Mouse (Mus musculus) gastrocnemius, adult 18-20 months (tissue): Measurements from ENCODE around the gene Ust. TPM values are rescaled to one million over a fixed set of nuclear protein-coding genes. Genes with fewer than 3 reads are reported as not detected.
A peak's percentile ranks its signal among the peaks of the same experiment; 100 is the strongest.
"Not testable (repeated sequence)": the region's sequence is repeated elsewhere in the genome, so short reads cannot be mapped to it uniquely, and the experiment has no call there.

Experiments used
- DNase-seq: peaks from one replicate; pipeline ENCODE4 v3.0.0; 2021; ENCODE audit warnings: low spot score
- long read RNA-seq, 2 experiments: library from polyadenylated mRNA; stranded (forward); transcript quantifications; one replicate each; pipeline ENCODE4 v2.0.0; 2021
- total RNA-seq, 2 experiments: library from RNA; stranded (reverse); gene quantifications; 2 replicates each; pipeline ENCODE4 v1.2.3; 2021

Ust gene
- total RNA-seq: 1 to 10 TPM; 1.1 to 1.2 TPM
- long read RNA-seq, experiment 1, partial matches to known transcripts: 0 of 1 reads
- long read RNA-seq, experiment 1, other reads (novel, unspliced or antisense): 1 of 1 reads
- long read RNA-seq, experiment 2, full-length matches to known transcripts: 1 of 1 reads
- long read RNA-seq, experiment 2, partial matches to known transcripts: 0 of 1 reads
- long read RNA-seq, experiment 2, other reads (novel, unspliced or antisense): 0 of 1 reads

- peak; percentile 84 for DNase-seq
Observed at GRCm38 (mm10) chr10:8518141-8519013, at the start of gene Ust. Gene Ust (minus strand): TSS chr10:8518825.

- no peak for DNase-seq
Observed at GRCm38 (mm10) chr10:8561366-8561765, 42.7 kb upstream of the Ust start.

GRCm38 (mm10) chr10:8559566-8559965 is 40.9 kb upstream of the Ust start:
- not testable (repeated sequence) for DNase-seq

GRCm38 (mm10) chr10:8552239-8552638 is 33.6 kb upstream of the Ust start:
- DNase-seq: not testable (repeated sequence)

- not testable (repeated sequence) for DNase-seq
Observed at GRCm38 (mm10) chr10:8551601-8552000, 33.0 kb upstream of the Ust start.

- no peak for DNase-seq
Observed at GRCm38 (mm10) chr10:8541514-8541913, 22.9 kb upstream of the Ust start.

- no peak for DNase-seq
Observed at GRCm38 (mm10) chr10:8535445-8535844, 16.8 kb upstream of the Ust start.

- no peak for DNase-seq
Observed at GRCm38 (mm10) chr10:8531651-8532050, 13.0 kb upstream of the Ust start.

- DNase-seq: no peak
Observed at GRCm38 (mm10) chr10:8530505-8531051, 12.0 kb upstream of the Ust start.

GRCm38 (mm10) chr10:8529173-8529572 is 10.5 kb upstream of the Ust start:
- peak; percentile 19 for DNase-seq

GRCm38 (mm10) chr10:8525354-8525753 is 6.7 kb upstream of the Ust start:
- DNase-seq: no peak

GRCm38 (mm10) chr10:8521536-8521935 is 2.9 kb upstream of the Ust start:
- no peak for DNase-seq

- no peak for DNase-seq
Observed at GRCm38 (mm10) chr10:8520766-8521395, 2.3 kb upstream of the Ust start.

GRCm38 (mm10) chr10:8519014-8519491 is 428 bp upstream of the Ust start:
- no peak for DNase-seq

- DNase-seq: no peak
Observed at GRCm38 (mm10) chr10:8517591-8518140, 959 bp downstream of the Ust start.

GRCm38 (mm10) chr10:8516916-8517524 is 1.6 kb downstream of the Ust start:
- peak; percentile 12 for DNase-seq

GRCm38 (mm10) chr10:8513690-8514089 is 4.9 kb downstream of the Ust start:
- DNase-seq: no peak

- no peak for DNase-seq
Observed at GRCm38 (mm10) chr10:8512222-8512621, 6.4 kb downstream of the Ust start.

GRCm38 (mm10) chr10:8511760-8512159 is 6.9 kb downstream of the Ust start:
- DNase-seq: no peak

GRCm38 (mm10) chr10:8506247-8506573 is 12.4 kb downstream of the Ust start:
- no peak for DNase-seq
